In the genomic region with DNA sequence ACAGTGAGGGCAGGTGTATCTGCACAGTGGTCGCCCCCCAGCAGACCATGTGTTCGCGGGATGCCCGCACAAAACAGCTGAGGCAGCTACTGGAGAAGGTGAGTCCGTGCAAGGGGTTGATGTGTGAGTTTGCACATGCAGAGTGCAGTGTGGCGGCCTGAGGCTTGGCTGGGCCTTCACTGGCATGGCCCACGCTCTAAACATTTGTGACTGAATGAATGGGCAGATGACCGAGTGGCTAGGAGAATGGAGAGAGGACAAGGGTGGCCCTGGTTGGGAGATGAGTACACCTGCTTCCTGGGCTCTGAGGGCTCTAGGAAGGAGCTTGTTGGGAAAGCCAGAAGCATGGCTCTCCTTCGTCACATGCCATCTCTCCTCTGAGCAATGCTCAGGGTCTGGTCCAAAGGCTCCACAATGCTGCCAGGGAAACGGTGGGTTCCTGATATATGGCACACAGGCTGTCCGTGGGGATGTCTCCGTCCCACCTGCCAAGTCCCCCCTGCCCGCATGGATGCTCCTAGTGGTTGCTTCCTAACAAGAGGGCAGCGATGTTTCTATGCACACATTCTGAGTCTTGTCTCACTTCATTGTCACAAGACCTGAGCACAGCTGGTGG, we compare ENCODE assay signal across 20 mouse cellular contexts. TPM values are rescaled to one million over a fixed set of nuclear protein-coding genes. Genes with fewer than 3 reads are reported as not detected.
A peak's percentile ranks its signal among the peaks of the same experiment; 100 is the strongest.
DNase-seq lines count a peak whose midpoint lies in the region; ATAC-seq and TF ChIP-seq lines count a peak whose summit lies in the region.
"Had no signal": no experiment of that assay in that cellular context is flagged by ENCODE, and none has a peak within 500 bp of the region (broad histone marks: within the 10 kb centered on the region; RNA-seq: fewer than 3 reads in every experiment).

No protein-coding gene starts in this region.

- no peak for ATAC-seq in midbrain, embryonic 13.5 days
- no peak for ATAC-seq in midbrain, embryonic 11.5 days (ENCODE audit: low FRiP score)
- ATAC-seq in midbrain, embryonic 14.5 days (ENCODE audit: low FRiP score, low TSS enrichment): no peak

- no peak for TF ChIP-seq POLR2A in olfactory bulb, adult 2 months (IDR thresholded peaks at IDR 0.05; ENCODE audit: insufficient read depth, low read depth, low read length)

- H3K4me1 ChIP-seq in midbrain, embryonic 13.5 days (replicated peaks): peaks cover 88% of the 10 kb centered on the region
- peaks cover 18% of the 10 kb centered on the region for H3K4me1 ChIP-seq in midbrain, embryonic 11.5 days (ENCODE audit: control insufficient read depth, insufficient read depth, low read length)
- peaks cover 61% of the 10 kb centered on the region for H3K4me1 ChIP-seq in midbrain, embryonic 14.5 days (ENCODE audit: control insufficient read depth, insufficient read depth, low read length)
- H3K4me1 ChIP-seq in olfactory bulb, adult 2 months (ENCODE audit: control insufficient read depth, insufficient read depth, low read length): peaks cover 57% of the 10 kb centered on the region

- 91% methylated on average over 14 of the region's 14 CpGs for WGBS in midbrain, embryonic 13.5 days
- 91% methylated on average over 14 of the region's 14 CpGs for WGBS in midbrain, embryonic 11.5 days
- WGBS in midbrain, embryonic 14.5 days: 90% methylated on average over 14 of the region's 14 CpGs
- 87% methylated on average over 14 of the region's 14 CpGs for WGBS in olfactory bulb, adult 2 months

- no peak for TF ChIP-seq CTCF in olfactory bulb, adult 2 months (IDR thresholded peaks at IDR 0.05; ENCODE audit: insufficient read depth, low read depth, low read length)

- H3K27me3 ChIP-seq in midbrain, embryonic 13.5 days: peaks cover 6% of the 10 kb centered on the region; the same call in 1 of the 2 replicates
- H3K27me3 ChIP-seq in midbrain, embryonic 11.5 days (ENCODE audit: control insufficient read depth, insufficient read depth, low read length): no peaks in the 10 kb centered on the region
- no peaks in the 10 kb centered on the region for H3K27me3 ChIP-seq in midbrain, embryonic 14.5 days (ENCODE audit: control insufficient read depth, insufficient read depth, low read length)

- DNase-seq in cerebellum, adult 9-11 months: peak; percentile 59
- no peak for DNase-seq in cerebellum, adult 8-10 months
- no peak for DNase-seq in midbrain, embryonic 11.5 days (ENCODE audit: low spot score, missing footprints)
- no peak for DNase-seq in midbrain, embryonic 14.5 days
- DNase-seq in gastrocnemius, adult 18-20 months (ENCODE audit: low spot score): no peak
- no peak for DNase-seq in thymus, postnatal 4 days
- DNase-seq: adrenal gland, postnatal 36 days; cerebellum, postnatal 10 days; heart, adult 11 months; kidney, postnatal 36 days; right cerebral cortex, postnatal 25 days; thymus, adult 2 months had no signal

- no peak overlapping the region for H3K9ac ChIP-seq in midbrain, embryonic 13.5 days (replicated peaks)
- H3K9ac ChIP-seq in midbrain, embryonic 11.5 days (ENCODE audit: low read length): no peak overlapping the region
- no peak overlapping the region for H3K9ac ChIP-seq in midbrain, embryonic 14.5 days (replicated peaks; ENCODE audit: low read length)
- H3K9ac ChIP-seq: heart, embryonic 13.5 days; limb, embryonic 13.5 days; liver, embryonic 14.5 days; lung, embryonic 15.5 days had no signal

- H3K36me3 ChIP-seq in midbrain, embryonic 13.5 days: peaks cover 15% of the 10 kb centered on the region; the same call in 1 of the 2 replicates
- H3K36me3 ChIP-seq in midbrain, embryonic 11.5 days (ENCODE audit: control insufficient read depth, insufficient read depth, low read length): no peaks in the 10 kb centered on the region
- H3K36me3 ChIP-seq in midbrain, embryonic 14.5 days (ENCODE audit: control insufficient read depth, insufficient read depth, low read length): peaks cover 16% of the 10 kb centered on the region
- H3K36me3 ChIP-seq: forebrain, embryonic 10.5 days; heart, embryonic 13.5 days; lung, embryonic 15.5 days had no signal

- no peaks in the 10 kb centered on the region for H3K9me3 ChIP-seq in midbrain, embryonic 13.5 days
- H3K9me3 ChIP-seq in midbrain, embryonic 11.5 days (ENCODE audit: control insufficient read depth, low read length): no peaks in the 10 kb centered on the region
- H3K9me3 ChIP-seq in midbrain, embryonic 14.5 days (ENCODE audit: control insufficient read depth, low read length): no peaks in the 10 kb centered on the region
- H3K9me3 ChIP-seq: forebrain, embryonic 10.5 days; heart, embryonic 13.5 days; limb, embryonic 13.5 days; lung, embryonic 15.5 days had no signal

- H3K4me2 ChIP-seq in midbrain, embryonic 13.5 days (replicated peaks): 0 out of 2 replicates have a peak overlapping the region, but pooled peaks have one; percentile 4
- no peak overlapping the region for H3K4me2 ChIP-seq in midbrain, embryonic 11.5 days
- peak overlapping the region; percentile 99; the same call in 1 of the 2 replicates for H3K4me2 ChIP-seq in midbrain, embryonic 14.5 days (ENCODE audit: low read length)
- H3K4me2 ChIP-seq: heart, embryonic 13.5 days; limb, embryonic 13.5 days; lung, embryonic 15.5 days had no signal

- H3K4me3 ChIP-seq in midbrain, embryonic 13.5 days (replicated peaks): no peak overlapping the region
- no peak overlapping the region for H3K4me3 ChIP-seq in midbrain, embryonic 11.5 days (ENCODE audit: low read depth, low read length)
- H3K4me3 ChIP-seq in midbrain, embryonic 14.5 days (replicated peaks; ENCODE audit: low read depth, low read length): no peak overlapping the region
- peak overlapping the region; percentile 1; the same call in 1 of the 2 replicates for H3K4me3 ChIP-seq in olfactory bulb, adult 2 months (ENCODE audit: insufficient read depth, low read depth, low read length)
- H3K4me3 ChIP-seq: forebrain, embryonic 10.5 days; heart, embryonic 13.5 days; limb, embryonic 13.5 days; lung, embryonic 15.5 days had no signal

- H3K27ac ChIP-seq in midbrain, embryonic 13.5 days: no peak overlapping the region
- no peak overlapping the region for H3K27ac ChIP-seq in midbrain, embryonic 11.5 days (ENCODE audit: low read depth, low read length)
- no peak overlapping the region for H3K27ac ChIP-seq in midbrain, embryonic 14.5 days (replicated peaks; ENCODE audit: low read depth, low read length)
- H3K27ac ChIP-seq in olfactory bulb, adult 2 months (ENCODE audit: insufficient read depth, low read depth, low read length): no peak overlapping the region
- H3K27ac ChIP-seq: forebrain, embryonic 10.5 days; heart, embryonic 13.5 days; limb, embryonic 13.5 days; liver, embryonic 14.5 days; lung, embryonic 15.5 days; macrophage had no signal

RNA-seq across cellular contexts. Expression of gene Olfm1, which starts 15.4 kb away (rescaled TPM):
- polyA plus RNA-seq in midbrain, embryonic 13.5 days (2015; fragmentation: Nextera tagmentation; extraction: Ambion mirVana): 171 and 203 TPM in 2 replicates
- polyA plus RNA-seq in midbrain, embryonic 11.5 days (2014; fragmentation: Nextera tagmentation; extraction: Ambion mirVana): 60.7 and 68.6 TPM in 2 replicates
- 295 and 301 TPM in 2 replicates for polyA plus RNA-seq in midbrain, embryonic 14.5 days (2014; fragmentation: Nextera tagmentation; extraction: Ambion mirVana)
- 171 TPM in 1 of 2 replicates, not detected in the other for polyA plus RNA-seq in olfactory bulb, adult 2 months (2012; ENCODE audit: insufficient read depth, insufficient read length, low replicate concordance, missing spikeins)
- total RNA-seq in gastrocnemius, adult 18-20 months (2021): 10 to 100 TPM in 1 of 2 experiments, 1 to 10 TPM in 1; 6.0 to 14.3 TPM
